Mouse (Mus musculus): ENCODE results near the gene Sycp2l.
"Not testable (repeated sequence)": the region's sequence is repeated elsewhere in the genome, so short reads cannot be mapped to it uniquely, and the experiment has no call there.

Gene Sycp2l

GRCm38 (mm10) chr13:41123666-41124225 is 9.6 kb downstream of the Sycp2l start:
- DNase-seq (ENCODE audit: inconsistent ontology term) = no peak

- no peak for DNase-seq (ENCODE audit: inconsistent ontology term)
Observed at GRCm38 (mm10) chr13:41128326-41128725, 14.2 kb downstream of the Sycp2l start.

- no peak for DNase-seq (ENCODE audit: inconsistent ontology term)
Observed at GRCm38 (mm10) chr13:41129061-41129460, 15.0 kb downstream of the Sycp2l start.

- DNase-seq (ENCODE audit: inconsistent ontology term) = peak; percentile 51
Observed at GRCm38 (mm10) chr13:41134901-41135300, 20.8 kb downstream of the Sycp2l start.

- DNase-seq (ENCODE audit: inconsistent ontology term) = no peak
Observed at GRCm38 (mm10) chr13:41145433-41145970, 31.4 kb downstream of the Sycp2l start.

- peak; percentile 14 for DNase-seq (ENCODE audit: inconsistent ontology term)
Observed at GRCm38 (mm10) chr13:41146271-41146670, 32.2 kb downstream of the Sycp2l start.

- DNase-seq (ENCODE audit: inconsistent ontology term) = no peak
Observed at GRCm38 (mm10) chr13:41153146-41153545, 39.0 kb downstream of the Sycp2l start.

- no peak for DNase-seq (ENCODE audit: inconsistent ontology term)
Observed at GRCm38 (mm10) chr13:41158426-41158825, 44.3 kb downstream of the Sycp2l start.

- no peak for DNase-seq (ENCODE audit: inconsistent ontology term)
Observed at GRCm38 (mm10) chr13:41187886-41188285, 73.8 kb downstream of the Sycp2l start.

- no peak for DNase-seq (ENCODE audit: inconsistent ontology term)
Observed at GRCm38 (mm10) chr13:41195640-41196333, 81.7 kb downstream of the Sycp2l start.

- no peak for DNase-seq (ENCODE audit: inconsistent ontology term)
Observed at GRCm38 (mm10) chr13:41200861-41201260, 86.8 kb downstream of the Sycp2l start.

GRCm38 (mm10) chr13:41203289-41203688 is 89.2 kb downstream of the Sycp2l start:
- DNase-seq (ENCODE audit: inconsistent ontology term) = no peak

GRCm38 (mm10) chr13:41203691-41204090 is 89.6 kb downstream of the Sycp2l start:
- no peak for DNase-seq (ENCODE audit: inconsistent ontology term)

GRCm38 (mm10) chr13:41205568-41205967 is 91.5 kb downstream of the Sycp2l start:
- DNase-seq (ENCODE audit: inconsistent ontology term) = not testable (repeated sequence)

- no peak for DNase-seq (ENCODE audit: inconsistent ontology term)
Observed at GRCm38 (mm10) chr13:41206241-41206640, 92.1 kb downstream of the Sycp2l start.

- DNase-seq (ENCODE audit: inconsistent ontology term) = no peak
Observed at GRCm38 (mm10) chr13:41211276-41211675, 97.2 kb downstream of the Sycp2l start.

GRCm38 (mm10) chr13:41212558-41213322 is 98.6 kb downstream of the Sycp2l start:
- no peak for DNase-seq (ENCODE audit: inconsistent ontology term)

- no peak for DNase-seq (ENCODE audit: inconsistent ontology term)
Observed at GRCm38 (mm10) chr13:41215669-41216068, 101.6 kb downstream of the Sycp2l start.

- no peak for DNase-seq (ENCODE audit: inconsistent ontology term)
Observed at GRCm38 (mm10) chr13:41216236-41216635, 102.1 kb downstream of the Sycp2l start.

- DNase-seq (ENCODE audit: inconsistent ontology term) = no peak
Observed at GRCm38 (mm10) chr13:41219056-41219455, 104.9 kb downstream of the Sycp2l start.

GRCm38 (mm10) chr13:41219687-41220303 is 105.7 kb downstream of the Sycp2l start:
- DNase-seq (ENCODE audit: inconsistent ontology term) = no peak

GRCm38 (mm10) chr13:41220304-41220834 is 106.3 kb downstream of the Sycp2l start, which contains the start of gene Elovl2:
Gene Elovl2, minus strand, starts transcription at chr13:41220405.
- DNase-seq (ENCODE audit: inconsistent ontology term) = peak; percentile 89
